Mouse (Mus musculus) left cerebral cortex, adult 11 months (tissue): ENCODE data around the gene Vstm2l.

ENCODE experiments used
- DNase-seq: peaks from one replicate; pipeline ENCODE4 v3.0.0; 2022; ENCODE audit warnings: low spot score

Vstm2l gene

GRCm38 (mm10) chr2:157992501-157992900, 78.0 kb downstream of the Vstm2l start:
- no peak for DNase-seq
